In the genomic region with DNA sequence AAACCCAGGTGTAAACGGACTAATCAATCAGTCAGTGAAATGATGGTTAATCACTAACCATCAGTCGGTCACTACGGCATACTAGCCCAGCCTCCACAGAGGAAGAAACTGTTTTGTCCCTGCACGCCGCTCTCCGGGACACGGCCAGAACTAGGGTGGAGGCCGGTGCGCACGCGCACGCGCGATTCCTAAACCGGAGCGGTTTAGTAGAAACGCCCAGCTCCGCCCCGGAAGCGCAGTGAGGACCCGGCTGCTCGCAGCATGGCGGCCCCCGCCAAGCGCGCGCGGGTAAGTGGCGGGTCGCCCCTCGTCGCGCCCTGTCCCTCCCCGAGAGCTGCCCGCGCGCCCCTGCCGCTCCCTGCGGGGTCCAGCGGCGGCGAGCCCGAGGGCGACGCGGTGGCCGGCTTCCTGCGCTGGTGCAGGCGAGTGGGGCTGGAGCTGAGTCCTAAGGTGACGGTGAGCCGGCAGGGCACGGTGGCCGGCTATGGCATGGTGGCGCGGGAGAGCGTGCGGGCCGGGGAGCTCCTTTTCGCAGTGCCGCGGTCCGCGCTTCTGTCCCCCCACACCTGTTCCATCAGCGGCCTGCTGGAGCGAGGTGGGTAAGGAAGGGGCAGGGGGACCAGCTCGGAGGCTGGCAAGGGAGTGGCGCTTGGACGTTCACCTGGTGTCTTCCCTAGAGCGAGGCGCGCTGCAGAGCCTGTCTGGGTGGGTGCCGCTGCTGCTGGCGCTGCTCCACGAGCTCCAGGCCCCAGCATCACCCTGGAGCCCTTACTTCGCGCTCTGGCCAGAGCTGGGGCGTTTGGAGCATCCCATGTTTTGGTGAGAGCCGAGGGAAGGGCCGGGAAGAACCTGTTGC, we compare ENCODE assay signal across 1 mouse cellular context.
A peak's percentile ranks its signal among the peaks of the same experiment; 100 is the strongest.
TF ChIP-seq lines count a peak whose summit lies in the region.

A gene (plus strand): TSS at position 206 of the 856 bp plus-strand sequence.

TF ChIP-seq in MEL, 35 proteins besides CTCF, POLR2A, EP300 and RAD21 (continued from another document):
- no peak for TF ChIP-seq ZC3H11A (IDR thresholded peaks at IDR 0.05; ENCODE audit: low read depth, low read length)
- no peak for TF ChIP-seq GABPA (IDR thresholded peaks at IDR 0.05; ENCODE audit: low read depth, low read length)
- TF ChIP-seq GATA1 (IDR thresholded peaks at IDR 0.05; ENCODE audit: low read depth, low read length), result no peak
- TF ChIP-seq MXI1 (IDR thresholded peaks at IDR 0.05; ENCODE audit: low read depth, low read length), result peak; percentile 94
- TF ChIP-seq POLR2AphosphoS2 (IDR thresholded peaks at IDR 0.05; ENCODE audit: low read length), result peak; percentile 84
